Mouse (Mus musculus): ENCODE measurements around the gene Csgalnact2. TPM values are rescaled to one million over a fixed set of nuclear protein-coding genes. Genes with fewer than 3 reads are reported as not detected.

The Csgalnact2 gene
- polyA plus RNA-seq, 1 experiment from 2014 or later, result 12.8 TPM

GRCm38 (mm10) chr6:118134461-118134860 is 4.5 kb downstream of the Csgalnact2 start:
- ATAC-seq (ENCODE audit: insufficient number of reproducible peaks, insufficient read depth, low FRiP score, low TSS enrichment, low read depth), result no peak

GRCm38 (mm10) chr6:118130022-118130421 is 8.9 kb downstream of the Csgalnact2 start:
- 67% methylated on average over 2 of the region's 2 CpGs for WGBS
- no peak overlapping the region for H3K4me3 ChIP-seq (replicated peaks)
- ATAC-seq (ENCODE audit: insufficient number of reproducible peaks, insufficient read depth, low FRiP score, low TSS enrichment, low read depth), result no peak
- no peaks in the 10 kb centered on the region for H3K27me3 ChIP-seq
- H3K4me1 ChIP-seq (replicated peaks), result no peaks in the 10 kb centered on the region
- H3K36me3 ChIP-seq, result 0 out of 2 replicates have a peak, but pooled peaks cover 6% of the 10 kb centered on the region
- H3K4me2 ChIP-seq, result no peak overlapping the region
- H3K9ac ChIP-seq (replicated peaks), result no peak overlapping the region
- no peaks in the 10 kb centered on the region for H3K9me3 ChIP-seq
- H3K27ac ChIP-seq, result no peak overlapping the region

More at GRCm38 (mm10) chr6:118134461-118134860, 4.5 kb downstream of the Csgalnact2 start:
- Histone ChIP-seq H3K4me2 (no peak overlapping the region), H3K9me3 (no peaks in the 10 kb centered on the region), H3K9ac (replicated peaks) (no peak overlapping the region), H3K36me3 (no peaks in the 10 kb centered on the region), H3K4me1 (replicated peaks) (no peaks in the 10 kb centered on the region; the same call in 1 of the 2 replicates), H3K27me3 (no peaks in the 10 kb centered on the region), H3K4me3 (replicated peaks) (no peak overlapping the region), H3K27ac (no peak overlapping the region)
- 55% methylated on average over 1 of the region's 1 CpGs for WGBS

- H3K9ac ChIP-seq (replicated peaks), result no peak overlapping the region
- H3K27ac ChIP-seq, result no peak overlapping the region
- no peaks in the 10 kb centered on the region for H3K4me1 ChIP-seq (replicated peaks)
- no peaks in the 10 kb centered on the region for H3K9me3 ChIP-seq
- 79% methylated on average over 6 of the region's 6 CpGs for WGBS
- no peak for ATAC-seq (ENCODE audit: insufficient number of reproducible peaks, insufficient read depth, low FRiP score, low TSS enrichment, low read depth)
- no peak overlapping the region for H3K4me3 ChIP-seq (replicated peaks)
- no peaks in the 10 kb centered on the region for H3K27me3 ChIP-seq
- H3K36me3 ChIP-seq, result peaks cover 14% of the 10 kb centered on the region; the same call in 1 of the 2 replicates
- H3K4me2 ChIP-seq, result no peak overlapping the region
These were observed 11.0 kb downstream of the Csgalnact2 start for GRCm38 (mm10) chr6:118127827-118128487.

GRCm38 (mm10) chr6:118127198-118127597 is 11.7 kb downstream of the Csgalnact2 start:
- no peaks in the 10 kb centered on the region for H3K4me1 ChIP-seq (replicated peaks)
- no peak overlapping the region for H3K9ac ChIP-seq (replicated peaks)
- H3K4me3 ChIP-seq (replicated peaks), result no peak overlapping the region
- no peaks in the 10 kb centered on the region for H3K9me3 ChIP-seq
- H3K4me2 ChIP-seq, result no peak overlapping the region
- no peaks in the 10 kb centered on the region for H3K27me3 ChIP-seq
- peaks cover 22% of the 10 kb centered on the region for H3K36me3 ChIP-seq
- WGBS, result 82% methylated on average over 7 of the region's 7 CpGs
- ATAC-seq (ENCODE audit: insufficient number of reproducible peaks, insufficient read depth, low FRiP score, low TSS enrichment, low read depth), result no peak
- H3K27ac ChIP-seq, result no peak overlapping the region

GRCm38 (mm10) chr6:118126577-118126976 is 12.4 kb downstream of the Csgalnact2 start:
- peaks cover 28% of the 10 kb centered on the region for H3K36me3 ChIP-seq
- H3K4me2 ChIP-seq, result no peak overlapping the region
- no peak overlapping the region for H3K9ac ChIP-seq (replicated peaks)
- no peaks in the 10 kb centered on the region for H3K4me1 ChIP-seq (replicated peaks)
- no peak for ATAC-seq (ENCODE audit: insufficient number of reproducible peaks, insufficient read depth, low FRiP score, low TSS enrichment, low read depth)
- no peak overlapping the region for H3K4me3 ChIP-seq (replicated peaks)
- no peak overlapping the region for H3K27ac ChIP-seq
- H3K9me3 ChIP-seq, result no peaks in the 10 kb centered on the region
- no peaks in the 10 kb centered on the region for H3K27me3 ChIP-seq

GRCm38 (mm10) chr6:118122767-118123166 is 16.2 kb downstream of the Csgalnact2 start:
- Histone ChIP-seq H3K27me3 (no peaks in the 10 kb centered on the region), H3K9ac (replicated peaks) (no peak overlapping the region), H3K4me3 (replicated peaks) (no peak overlapping the region), H3K9me3 (no peaks in the 10 kb centered on the region), H3K4me2 (no peak overlapping the region), H3K27ac (no peak overlapping the region), H3K4me1 (replicated peaks) (no peaks in the 10 kb centered on the region), H3K36me3 (peaks cover 36% of the 10 kb centered on the region)
- ATAC-seq (ENCODE audit: insufficient number of reproducible peaks, insufficient read depth, low FRiP score, low TSS enrichment, low read depth), result no peak
- WGBS, result 77% methylated on average over 1 of the region's 1 CpGs

GRCm38 (mm10) chr6:118111810-118112209 is 27.1 kb downstream of the Csgalnact2 start:
- Histone ChIP-seq H3K27me3 (no peaks in the 10 kb centered on the region), H3K9me3 (no peaks in the 10 kb centered on the region), H3K9ac (replicated peaks) (no peak overlapping the region), H3K4me3 (replicated peaks) (no peak overlapping the region), H3K4me1 (replicated peaks) (no peaks in the 10 kb centered on the region), H3K36me3 (peaks cover 27% of the 10 kb centered on the region), H3K4me2 (no peak overlapping the region), H3K27ac (no peak overlapping the region)
- ATAC-seq (ENCODE audit: insufficient number of reproducible peaks, insufficient read depth, low FRiP score, low TSS enrichment, low read depth), result no peak
- WGBS, result 71% methylated on average over 1 of the region's 1 CpGs

GRCm38 (mm10) chr6:118099311-118099802 is 39.6 kb downstream of the Csgalnact2 start:
- WGBS, result 38% methylated on average over 2 of the region's 2 CpGs
- no peak overlapping the region for H3K9ac ChIP-seq (replicated peaks)
- no peaks in the 10 kb centered on the region for H3K27me3 ChIP-seq
- no peaks in the 10 kb centered on the region for H3K4me1 ChIP-seq (replicated peaks)
- H3K4me3 ChIP-seq (replicated peaks), result no peak overlapping the region
- no peaks in the 10 kb centered on the region for H3K9me3 ChIP-seq
- no peaks in the 10 kb centered on the region for H3K36me3 ChIP-seq
- no peak for ATAC-seq (ENCODE audit: insufficient number of reproducible peaks, insufficient read depth, low FRiP score, low TSS enrichment, low read depth)
- H3K27ac ChIP-seq, result no peak overlapping the region
- no peak overlapping the region for H3K4me2 ChIP-seq

- 77% methylated on average over 8 of the region's 8 CpGs for WGBS
- Histone ChIP-seq H3K9me3 (no peaks in the 10 kb centered on the region), H3K27me3 (no peaks in the 10 kb centered on the region; the same call in 1 of the 2 replicates), H3K4me1 (replicated peaks) (no peaks in the 10 kb centered on the region), H3K36me3 (no peaks in the 10 kb centered on the region), H3K4me3 (replicated peaks) (no peak overlapping the region), H3K9ac (replicated peaks) (no peak overlapping the region), H3K4me2 (no peak overlapping the region), H3K27ac (no peak overlapping the region)
- ATAC-seq (ENCODE audit: insufficient number of reproducible peaks, insufficient read depth, low FRiP score, low TSS enrichment, low read depth), result no peak
These were observed 41.1 kb downstream of the Csgalnact2 start for GRCm38 (mm10) chr6:118097765-118098365.

GRCm38 (mm10) chr6:118090827-118091226 is 48.1 kb downstream of the Csgalnact2 start:
- no peak overlapping the region for H3K27ac ChIP-seq
- ATAC-seq (ENCODE audit: insufficient number of reproducible peaks, insufficient read depth, low FRiP score, low TSS enrichment, low read depth), result no peak
- no peak overlapping the region for H3K9ac ChIP-seq (replicated peaks)
- no peaks in the 10 kb centered on the region for H3K4me1 ChIP-seq (replicated peaks)
- no peaks in the 10 kb centered on the region for H3K36me3 ChIP-seq
- no peak overlapping the region for H3K4me2 ChIP-seq
- 83% methylated on average over 9 of the region's 9 CpGs for WGBS
- H3K9me3 ChIP-seq, result no peaks in the 10 kb centered on the region
- H3K4me3 ChIP-seq (replicated peaks), result no peak overlapping the region
- H3K27me3 ChIP-seq, result no peaks in the 10 kb centered on the region; the same call in 1 of the 2 replicates

- Histone ChIP-seq H3K27ac (no peak overlapping the region), H3K4me2 (no peak overlapping the region), H3K9me3 (no peaks in the 10 kb centered on the region), H3K27me3 (no peaks in the 10 kb centered on the region; the same call in 1 of the 2 replicates), H3K36me3 (no peaks in the 10 kb centered on the region), H3K4me1 (replicated peaks) (no peaks in the 10 kb centered on the region), H3K4me3 (replicated peaks) (no peak overlapping the region), H3K9ac (replicated peaks) (0 out of 2 replicates have a peak overlapping the region, but pooled peaks have one; percentile 4)
- no peak for ATAC-seq (ENCODE audit: insufficient number of reproducible peaks, insufficient read depth, low FRiP score, low TSS enrichment, low read depth)
- WGBS, result 83% methylated on average over 17 of the region's 17 CpGs
These were observed 50.0 kb downstream of the Csgalnact2 start for GRCm38 (mm10) chr6:118088750-118089440.
